Mouse (Mus musculus) intestine, embryonic 15.5 days (tissue): ENCODE data around the gene Ttc25. TPM values are rescaled to one million over a fixed set of nuclear protein-coding genes. Genes with fewer than 3 reads are reported as not detected.

Experiments
- ATAC-seq: fragments of 200-750 bp; cut with Nextera tagmentation; 2 replicates; pipeline ENCODE4 v1.8.0; 2017; ENCODE audit warnings: moderate TSS enrichment, moderate library complexity
- H3K27ac ChIP-seq: fragments of 300-500 bp; sonication (generic); 2 replicates; pipeline ENCODE4 v1.5.1; 2015; ENCODE audit warnings: mild to moderate bottlenecking, inconsistent platforms
- H3K27me3 ChIP-seq: fragments of 300-500 bp; sonication (generic); replicated peaks from 2 replicates; pipeline ENCODE4 v1.6.1; 2015; ENCODE audit warnings: inconsistent platforms
- H3K36me3 ChIP-seq: fragments of 300-500 bp; sonication (generic); 2 replicates; pipeline ENCODE4 v1.6.1; 2015; ENCODE audit warnings: inconsistent platforms
- H3K4me1 ChIP-seq: fragments of 300-500 bp; sonication (generic); replicated peaks from 2 replicates; pipeline ENCODE4 v1.6.1; 2015; ENCODE audit warnings: inconsistent platforms
- H3K4me2 ChIP-seq: fragments of 300-500 bp; sonication (generic); replicated peaks from 2 replicates; pipeline ENCODE4 v1.6.1; 2015; ENCODE audit warnings: mild to moderate bottlenecking, inconsistent platforms
- H3K4me3 ChIP-seq: fragments of 300-500 bp; sonication (generic); replicated peaks from 2 replicates; pipeline ENCODE4 v1.5.1; 2015; ENCODE audit warnings: inconsistent platforms
- H3K9ac ChIP-seq: fragments of 300-500 bp; sonication (generic); 2 replicates; pipeline ENCODE4 v1.6.1; 2015; ENCODE audit warnings: inconsistent platforms
- H3K9me3 ChIP-seq: fragments of 300-500 bp; sonication (generic); 2 replicates; pipeline ENCODE4 v1.6.1; 2016; ENCODE audit warnings: inconsistent platforms
- WGBS: fragments of 180-500 bp; shearing (Covaris S2); methylation state at CpG from one replicate; pipeline ENCODE4 v1.1.7; 2015; 5-methylcytosine and 5-hydroxymethylcytosine counted together
- polyA plus RNA-seq: library from polyadenylated mRNA; unstranded; fragments of >200 nt; fragmentation: Nextera tagmentation; extraction: Ambion mirVana; gene quantifications from 2 replicates; pipeline ENCODE4 v1.2.1, GENCODE M21; 2015

Gene Ttc25
- 0.19 and 0.20 TPM in 2 replicates for polyA plus RNA-seq

DNA sequence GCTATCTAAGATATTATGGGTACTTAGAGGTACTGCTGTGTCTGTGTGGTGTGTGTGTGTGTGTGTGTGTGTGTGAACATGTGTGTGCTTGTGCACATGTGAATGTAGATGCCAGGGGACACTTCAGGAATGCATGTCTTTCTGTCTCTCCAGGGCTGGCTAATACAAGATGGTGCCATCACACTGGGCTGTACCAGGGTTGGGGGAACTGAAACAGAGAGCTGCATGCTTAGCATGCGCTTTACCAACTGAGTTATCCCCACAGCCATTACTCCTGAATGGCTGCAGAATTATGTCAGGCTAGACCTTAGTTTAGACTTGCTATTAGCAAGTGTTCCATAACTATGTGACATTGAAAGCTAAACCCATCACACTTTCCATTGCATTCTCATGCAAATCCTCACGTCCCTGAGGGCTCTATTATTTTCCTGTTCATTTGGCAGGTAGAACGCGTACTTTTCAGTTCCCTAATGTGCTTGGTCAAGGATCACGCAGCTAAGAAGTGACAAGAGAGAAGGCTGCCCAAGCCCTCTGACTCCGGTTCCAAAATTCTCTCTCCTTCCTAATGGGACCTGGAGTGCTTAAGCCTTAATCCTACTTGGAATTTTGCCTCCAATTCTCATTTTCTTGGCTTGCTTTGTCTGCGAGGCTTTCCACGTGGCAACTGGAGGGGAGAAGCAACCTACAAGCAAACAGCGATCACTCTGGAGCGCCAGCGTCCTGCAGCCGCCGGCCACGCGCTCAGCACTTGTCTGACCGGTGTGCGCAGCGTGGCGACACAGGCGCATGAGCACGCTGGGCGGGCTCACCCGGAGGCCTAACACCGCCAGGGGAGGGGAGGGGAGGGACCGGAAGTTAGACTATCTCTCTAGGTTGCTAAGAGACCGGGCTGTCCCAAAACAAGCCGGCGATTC is at the start of gene Ttc25:
TSS of gene Ttc25 (plus strand) at position 776 of the 914 bp plus-strand sequence.
- Histone ChIP-seq H3K27ac (peak within 1 kb of the TSS; percentile 79), H3K27me3 (no peaks in the 10 kb centered on the region), H3K9ac (peak within 1 kb of the TSS; percentile 43), H3K4me3 (peak within 1 kb of the TSS; percentile 39), H3K4me1 (peaks cover 6% of the 10 kb centered on the region), H3K4me2 (peak within 1 kb of the TSS; percentile 85), H3K9me3 (no peaks in the 10 kb centered on the region), H3K36me3 (no peaks in the 10 kb centered on the region)
- 5% methylated on average over 28 of the region's 28 CpGs for WGBS
- peak; percentile 99 for ATAC-seq

DNA sequence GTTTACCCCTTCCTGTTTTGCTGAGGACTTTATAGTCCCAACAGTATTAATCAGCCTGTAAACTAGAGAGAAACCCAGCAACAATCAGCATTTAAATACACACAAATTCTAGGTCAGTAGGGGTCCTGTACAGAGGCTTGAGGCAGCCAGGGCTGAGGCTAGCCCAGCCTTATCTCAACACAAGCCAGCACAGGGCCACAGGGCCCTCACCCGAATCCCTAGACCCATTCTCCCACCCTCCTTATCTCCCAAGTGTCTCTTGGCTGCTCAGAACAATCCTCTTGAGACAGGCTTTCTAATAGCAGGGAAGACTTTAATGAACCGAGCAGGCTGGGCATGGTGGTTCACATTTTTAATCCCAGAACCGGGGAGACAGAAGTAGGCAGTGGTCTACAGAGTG is 45.2 kb upstream of the Ttc25 start:
- Histone ChIP-seq H3K4me1 (no peaks in the 10 kb centered on the region), H3K27ac (no peak overlapping the region), H3K4me2 (no peak overlapping the region), H3K36me3 (peaks cover 71% of the 10 kb centered on the region), H3K4me3 (no peak overlapping the region), H3K9me3 (no peaks in the 10 kb centered on the region), H3K9ac (no peak overlapping the region), H3K27me3 (no peaks in the 10 kb centered on the region)
- 87% methylated on average over 3 of the region's 3 CpGs for WGBS
- ATAC-seq, result no peak

DNA sequence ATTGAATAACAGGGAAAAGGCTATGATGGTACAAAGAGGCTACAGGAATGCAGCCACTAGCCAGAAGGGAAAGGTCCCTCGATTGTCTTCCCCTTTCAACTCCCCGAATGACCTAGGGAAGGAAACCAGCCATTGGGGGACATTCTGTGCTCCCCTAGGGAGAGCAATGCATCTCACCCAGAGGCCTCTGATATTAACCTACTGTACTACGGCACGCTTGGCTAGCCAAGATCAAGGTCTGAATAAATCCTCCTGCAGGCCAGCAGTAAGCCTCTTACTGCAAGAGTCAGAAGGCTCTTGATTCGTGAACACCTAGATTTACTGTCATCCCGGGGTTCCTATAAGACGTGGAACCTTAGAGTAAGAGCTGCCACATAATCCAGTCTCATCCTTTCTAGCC is 44.8 kb upstream of the Ttc25 start:
- peaks cover 72% of the 10 kb centered on the region for H3K36me3 ChIP-seq
- H3K9ac ChIP-seq, result no peak overlapping the region
- H3K4me2 ChIP-seq, result no peak overlapping the region
- H3K27me3 ChIP-seq, result no peaks in the 10 kb centered on the region
- H3K9me3 ChIP-seq, result no peaks in the 10 kb centered on the region
- H3K4me1 ChIP-seq, result no peaks in the 10 kb centered on the region
- no peak overlapping the region for H3K4me3 ChIP-seq
- no peak overlapping the region for H3K27ac ChIP-seq
- WGBS, result 91% methylated on average over 7 of the region's 7 CpGs
- no peak for ATAC-seq

DNA sequence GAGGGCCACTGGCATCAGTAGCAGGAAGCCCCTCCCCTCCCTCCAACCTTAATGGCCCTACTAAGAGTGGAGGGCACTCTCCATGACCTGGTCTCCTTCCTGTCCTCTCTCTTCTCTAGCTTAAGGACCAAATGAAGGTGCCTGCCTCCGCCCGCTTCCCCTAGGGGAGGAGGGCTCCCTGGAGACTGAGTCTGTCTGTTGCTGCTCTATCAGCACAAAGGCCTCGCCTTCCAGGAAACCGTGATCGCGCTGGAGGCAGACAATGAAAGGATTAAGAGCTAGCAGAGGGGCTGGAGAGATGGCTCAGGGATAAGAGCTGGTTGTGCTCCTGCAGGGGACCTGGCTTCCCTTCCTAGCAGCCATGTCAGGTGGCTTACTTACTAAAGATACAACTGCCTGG is 44.1 kb upstream of the Ttc25 start:
- H3K36me3 ChIP-seq, result peaks cover 70% of the 10 kb centered on the region
- ATAC-seq, result no peak
- WGBS, result 52% methylated on average over 6 of the region's 6 CpGs

DNA sequence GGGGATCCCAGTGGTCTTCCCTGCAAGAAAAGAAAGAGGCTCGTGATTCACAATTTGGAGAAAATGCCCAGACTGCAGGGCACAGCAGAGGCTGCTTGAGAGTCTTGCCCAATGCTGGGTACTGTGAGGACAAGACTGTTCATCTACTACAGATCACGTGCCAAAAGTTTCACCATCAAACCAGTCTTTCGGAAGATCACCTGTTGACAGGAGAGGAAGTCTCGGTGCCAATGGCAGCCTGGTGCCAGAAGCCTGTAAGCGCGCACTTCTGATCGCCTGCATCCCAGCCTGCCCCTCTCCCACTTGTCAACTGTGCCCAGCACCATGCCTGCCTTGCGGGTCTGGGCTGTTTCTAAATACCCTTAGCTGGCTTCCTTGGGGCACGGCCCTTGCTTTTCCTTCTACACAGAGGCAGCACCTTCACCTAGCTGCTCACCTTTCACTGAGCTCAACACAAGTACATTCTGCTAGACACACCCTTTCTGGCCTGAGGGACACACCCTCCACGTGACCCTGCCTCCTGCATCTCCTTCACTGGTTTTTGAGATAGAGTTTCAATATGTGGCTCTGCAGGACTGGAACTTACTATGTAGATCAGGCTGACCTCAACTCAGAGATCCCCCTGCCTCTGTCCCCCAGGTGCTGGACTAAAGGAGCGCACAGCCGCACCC is 40.3 kb upstream of the Ttc25 start:
- H3K27ac ChIP-seq, result no peak overlapping the region
- no peak overlapping the region for H3K4me3 ChIP-seq
- H3K27me3 ChIP-seq, result no peaks in the 10 kb centered on the region
- H3K4me1 ChIP-seq, result no peaks in the 10 kb centered on the region
- WGBS, result 90% methylated on average over 12 of the region's 12 CpGs
- H3K36me3 ChIP-seq, result peaks cover 59% of the 10 kb centered on the region
- ATAC-seq, result no peak
- H3K4me2 ChIP-seq, result no peak overlapping the region
- H3K9me3 ChIP-seq, result no peaks in the 10 kb centered on the region
- no peak overlapping the region for H3K9ac ChIP-seq

More for the DNA sequence above, 44.1 kb upstream of the Ttc25 start:
- Histone ChIP-seq H3K27me3 (no peaks in the 10 kb centered on the region), H3K9me3 (no peaks in the 10 kb centered on the region), H3K4me3 (no peak overlapping the region), H3K27ac (no peak overlapping the region), H3K9ac (no peak overlapping the region), H3K4me1 (no peaks in the 10 kb centered on the region), H3K4me2 (no peak overlapping the region)

DNA sequence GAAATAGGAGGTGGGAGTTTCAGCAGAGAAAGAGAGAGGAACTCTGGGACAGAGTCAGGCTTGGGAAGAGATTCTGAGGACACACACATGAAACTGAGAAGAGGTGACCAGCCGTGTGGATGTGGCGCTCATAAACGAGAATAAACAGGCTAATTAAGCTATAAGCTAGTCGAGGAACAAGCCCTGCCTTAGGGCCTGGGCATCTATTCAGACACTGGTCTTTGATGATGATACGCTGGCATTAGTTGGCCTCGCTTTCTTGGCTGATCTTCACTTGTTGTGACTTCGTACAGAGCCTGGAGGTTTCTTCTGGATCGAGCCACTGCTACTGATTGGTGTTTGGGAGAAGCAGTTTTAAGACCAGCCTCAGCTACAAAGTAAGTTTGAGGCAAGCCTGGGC is 39.4 kb upstream of the Ttc25 start:
- H3K36me3 ChIP-seq, result peaks cover 60% of the 10 kb centered on the region

DNA sequence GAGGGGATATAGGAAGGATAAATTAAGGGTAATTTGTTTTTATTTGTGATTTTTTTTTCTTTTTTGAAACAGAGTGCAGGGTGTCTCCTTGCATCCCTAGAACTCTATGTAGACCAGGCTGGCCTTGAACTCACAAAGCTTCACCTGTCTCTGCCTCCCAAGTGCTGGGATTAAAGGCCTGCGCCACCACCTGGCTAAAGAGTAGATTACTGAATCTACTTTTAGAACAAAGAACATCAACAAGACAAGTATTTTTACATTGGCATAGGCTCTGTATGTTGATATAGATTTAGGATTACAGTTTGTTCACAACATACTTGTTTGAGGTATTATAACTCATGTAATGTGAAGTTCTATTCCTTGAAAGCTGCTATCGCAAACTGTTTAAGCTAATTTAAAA is 34.9 kb upstream of the Ttc25 start:
- no peaks in the 10 kb centered on the region for H3K27me3 ChIP-seq
- no peak overlapping the region for H3K4me2 ChIP-seq
- no peak overlapping the region for H3K27ac ChIP-seq
- H3K9ac ChIP-seq, result no peak overlapping the region
- H3K9me3 ChIP-seq, result no peaks in the 10 kb centered on the region
- no peak for ATAC-seq
- H3K4me3 ChIP-seq, result no peak overlapping the region
- WGBS, result 93% methylated on average over 2 of the region's 2 CpGs
- peaks cover 55% of the 10 kb centered on the region for H3K36me3 ChIP-seq
- no peaks in the 10 kb centered on the region for H3K4me1 ChIP-seq

More for the DNA sequence above, 39.4 kb upstream of the Ttc25 start:
- H3K9me3 ChIP-seq, result no peaks in the 10 kb centered on the region
- H3K27ac ChIP-seq, result no peak overlapping the region
- H3K4me3 ChIP-seq, result no peak overlapping the region
- ATAC-seq, result no peak
- WGBS, result 92% methylated on average over 8 of the region's 8 CpGs
- no peak overlapping the region for H3K9ac ChIP-seq
- H3K4me2 ChIP-seq, result no peak overlapping the region
- no peaks in the 10 kb centered on the region for H3K4me1 ChIP-seq
- no peaks in the 10 kb centered on the region for H3K27me3 ChIP-seq

DNA sequence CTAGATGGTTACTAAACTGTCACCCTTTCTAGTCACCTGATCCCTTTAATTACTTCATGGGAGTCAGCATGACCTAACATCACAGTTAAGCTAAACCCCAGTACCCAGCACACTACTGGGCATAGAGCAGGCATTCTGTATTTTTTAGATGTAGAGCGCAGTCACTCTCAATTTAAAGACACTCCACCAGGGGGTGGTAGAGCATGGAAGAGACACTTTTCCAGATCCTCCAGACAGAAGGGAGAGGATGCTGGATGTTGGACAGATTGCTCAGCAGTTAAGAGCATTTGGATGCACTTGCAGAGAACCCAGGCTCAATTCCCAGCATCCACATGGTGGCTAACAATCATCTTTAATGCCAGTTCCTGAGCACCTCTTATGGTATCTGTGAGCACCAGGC is 33.0 kb upstream of the Ttc25 start:
- Histone ChIP-seq H3K36me3 (peaks cover 52% of the 10 kb centered on the region), H3K9ac (no peak overlapping the region), H3K4me3 (no peak overlapping the region), H3K27ac (no peak overlapping the region), H3K27me3 (no peaks in the 10 kb centered on the region), H3K4me2 (no peak overlapping the region), H3K4me1 (no peaks in the 10 kb centered on the region), H3K9me3 (no peaks in the 10 kb centered on the region)
- WGBS, result 86% methylated on average over 1 of the region's 1 CpGs
- no peak for ATAC-seq

DNA sequence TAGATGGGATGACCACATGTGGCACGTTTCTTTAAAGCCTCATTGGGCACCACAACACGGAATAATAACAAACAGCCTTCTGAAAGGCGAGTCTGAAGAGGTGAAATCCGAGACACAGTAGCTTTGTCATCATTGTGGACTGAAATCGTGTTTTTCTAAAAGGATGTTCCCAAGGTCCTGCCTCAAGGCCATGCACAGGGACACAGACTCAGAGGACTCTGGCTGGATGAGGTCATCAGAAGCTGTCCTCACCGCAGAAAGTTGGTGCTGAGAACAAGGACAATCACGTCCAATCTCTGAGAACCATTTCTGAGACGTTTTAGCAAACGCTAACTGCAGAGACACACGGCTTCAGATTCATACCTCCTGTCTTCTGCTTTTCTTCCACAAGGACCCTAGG is 31.7 kb upstream of the Ttc25 start:
- H3K9me3 ChIP-seq, result no peaks in the 10 kb centered on the region
- H3K4me3 ChIP-seq, result no peak overlapping the region
- no peak for ATAC-seq
- H3K4me1 ChIP-seq, result 0 out of 2 replicates have a peak, but pooled peaks cover 4% of the 10 kb centered on the region
- H3K4me2 ChIP-seq, result no peak overlapping the region
- no peak overlapping the region for H3K27ac ChIP-seq
- H3K9ac ChIP-seq, result no peak overlapping the region
- H3K36me3 ChIP-seq, result peaks cover 52% of the 10 kb centered on the region
- H3K27me3 ChIP-seq, result no peaks in the 10 kb centered on the region
- WGBS, result 88% methylated on average over 10 of the region's 10 CpGs

DNA sequence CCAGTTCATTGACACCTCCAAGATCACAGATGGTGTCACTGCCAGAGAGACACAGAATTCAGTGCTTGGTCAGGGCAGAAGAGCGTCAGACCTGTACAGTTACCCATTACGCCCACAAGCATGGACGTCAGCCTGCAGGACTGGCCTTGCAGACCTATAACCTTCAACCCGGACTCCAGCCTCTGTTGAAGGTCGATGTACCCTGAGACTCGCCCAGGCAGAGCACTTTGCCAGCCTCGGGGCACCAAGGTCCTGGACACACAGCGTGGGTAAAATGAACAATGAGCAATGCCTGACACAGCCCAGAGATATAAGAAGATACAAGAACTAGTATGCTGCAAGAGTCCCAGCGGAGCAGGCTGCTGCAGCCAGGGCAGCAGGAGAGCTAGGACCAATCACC is 30.3 kb upstream of the Ttc25 start:
- ATAC-seq, result no peak
- Histone ChIP-seq H3K4me1 (peaks cover 11% of the 10 kb centered on the region), H3K27ac (no peak overlapping the region), H3K4me3 (no peak overlapping the region), H3K4me2 (no peak overlapping the region), H3K9me3 (no peaks in the 10 kb centered on the region), H3K9ac (no peak overlapping the region), H3K36me3 (peaks cover 59% of the 10 kb centered on the region), H3K27me3 (no peaks in the 10 kb centered on the region)
- 91% methylated on average over 9 of the region's 9 CpGs for WGBS

DNA sequence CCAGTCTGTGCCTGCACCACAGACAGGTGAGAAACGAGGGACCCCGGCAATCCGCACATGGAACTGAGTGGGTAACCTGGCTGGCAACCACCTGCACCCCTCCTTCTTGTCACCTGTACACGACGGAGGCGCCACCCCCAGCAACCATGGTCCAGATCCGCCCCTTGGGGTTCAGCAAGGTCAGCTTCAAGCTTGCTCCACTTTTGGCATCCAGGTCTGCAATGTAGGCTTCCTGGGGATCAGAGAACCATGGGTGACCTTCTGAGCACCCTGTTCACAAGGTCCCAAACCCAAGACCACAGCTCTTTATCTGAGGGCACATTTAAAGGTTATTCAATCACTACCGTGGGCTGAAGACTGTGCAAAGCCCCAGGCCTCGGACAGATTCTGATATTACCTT is 29.6 kb upstream of the Ttc25 start:
- no peak overlapping the region for H3K4me3 ChIP-seq
- no peak overlapping the region for H3K27ac ChIP-seq
- H3K27me3 ChIP-seq, result no peaks in the 10 kb centered on the region
- ATAC-seq, result no peak
- no peak overlapping the region for H3K9ac ChIP-seq
- H3K4me1 ChIP-seq, result peaks cover 15% of the 10 kb centered on the region
- no peak overlapping the region for H3K4me2 ChIP-seq
- peaks cover 59% of the 10 kb centered on the region for H3K36me3 ChIP-seq
- H3K9me3 ChIP-seq, result no peaks in the 10 kb centered on the region
- 89% methylated on average over 9 of the region's 9 CpGs for WGBS

DNA sequence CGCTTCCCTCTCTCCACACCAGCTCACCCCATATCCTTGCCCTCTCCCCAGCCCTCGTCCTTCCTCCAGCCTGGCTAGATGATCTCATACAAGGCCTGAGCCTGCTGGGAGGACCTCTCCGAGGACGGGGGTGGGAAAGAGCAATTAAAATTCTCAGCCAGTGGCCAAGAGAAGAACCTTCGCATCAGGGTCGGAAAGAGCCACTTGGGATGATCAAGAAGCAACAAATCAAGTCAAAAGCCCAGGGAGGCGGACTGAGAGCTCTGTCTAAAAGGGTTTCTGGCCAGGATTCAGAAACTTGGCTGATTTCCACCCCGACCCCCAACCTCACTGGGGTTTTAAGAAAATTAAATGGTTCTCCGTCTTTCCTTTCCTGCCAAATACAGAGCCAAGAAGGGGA is 29.1 kb upstream of the Ttc25 start:
- WGBS, result 55% methylated on average over 9 of the region's 9 CpGs
- Histone ChIP-seq H3K4me1 (peaks cover 15% of the 10 kb centered on the region), H3K9me3 (no peaks in the 10 kb centered on the region), H3K27ac (no peak overlapping the region), H3K36me3 (peaks cover 59% of the 10 kb centered on the region), H3K4me2 (no peak overlapping the region), H3K4me3 (no peak overlapping the region), H3K9ac (no peak overlapping the region), H3K27me3 (no peaks in the 10 kb centered on the region)
- ATAC-seq, result no peak
